Mouse (Mus musculus) testis, adult 2 months (tissue): ENCODE data around the gene Chrne.

Experiments used
- CTCF ChIP-seq: fragments of 200-500 bp; IDR thresholded peaks from 2 replicates; pipeline ENCODE4 v1.5.1; 2012; ENCODE audit warnings: low read depth, mild to moderate bottlenecking, inconsistent platforms, low read length, moderate library complexity; ENCODE audit not compliant: control insufficient read depth, insufficient read depth, insufficient replicate concordance
- POLR2A ChIP-seq: fragments of 200-500 bp; IDR thresholded peaks from 2 replicates; pipeline ENCODE4 v1.6.1; 2012; ENCODE audit warnings: low read depth, mild to moderate bottlenecking, inconsistent platforms, low read length, moderate library complexity; ENCODE audit not compliant: control insufficient read depth

- TF ChIP-seq CTCF (no peak), POLR2A (no peak)
Observed at GRCm38 (mm10) chr11:70578962-70579361, 40.1 kb downstream of the Chrne start.
